ENCODE assay signal across 9 mouse cellular contexts in genomic region chr9:121846526-121847118, GRCm38 (mm10). TPM values are rescaled to one million over a fixed set of nuclear protein-coding genes. Genes with fewer than 3 reads are reported as not detected.
DNase-seq lines count a peak whose midpoint lies in the region; ATAC-seq and TF ChIP-seq lines count a peak whose summit lies in the region.
"Had no signal": no experiment of that assay in that cellular context is flagged by ENCODE, and none has a peak within 500 bp of the region (broad histone marks: within the 10 kb centered on the region; RNA-seq: fewer than 3 reads in every experiment).

No protein-coding gene starts in this region.

- ATAC-seq in liver, embryonic 14.5 days (ENCODE audit: insufficient read depth) = no peak
- peak; percentile 41; the same call in 1 of the 2 replicates for ATAC-seq in neural tube, embryonic 14.5 days (ENCODE audit: low read depth)

- no peak for DNase-seq in left cerebral cortex, adult 2 months (ENCODE audit: extremely low spot score in 1 of 2, low spot score in 2 of 2)
- no peak for DNase-seq in left cerebral cortex, adult 11 months (ENCODE audit: low spot score)
- DNase-seq in hindbrain, embryonic 10.5 days (ENCODE audit: low spot score) = peak; percentile 37
- no peak for DNase-seq in liver, embryonic 14.5 days (ENCODE audit: low read depth in 3 of 3, low spot score in 3 of 3)
- DNase-seq in gastrocnemius, postnatal 10 days = no peak
- DNase-seq in left cerebral cortex, adult 18-20 months (ENCODE audit: low spot score in 2 of 2) = no peak

- TF ChIP-seq CTCF in left cerebral cortex, adult 2 months (IDR thresholded peaks at IDR 0.05) = peak; percentile 65
- TF ChIP-seq CTCF in bone marrow macrophage, adult 2 months (IDR thresholded peaks at IDR 0.05; ENCODE audit: low read depth, low read length) = peak; percentile 74; the same call in 1 of the 2 replicates
- TF ChIP-seq CTCF in liver, embryonic 14.5 days (IDR thresholded peaks at IDR 0.05; ENCODE audit: low read depth) = peak; percentile 71

- no peak overlapping the region for H3K27ac ChIP-seq in left cerebral cortex, adult 2 months
- H3K27ac ChIP-seq in bone marrow macrophage, adult 2 months (ENCODE audit: insufficient read depth, low read depth, low read length) = no peak overlapping the region
- no peak overlapping the region for H3K27ac ChIP-seq in hindbrain, embryonic 10.5 days
- no peak overlapping the region for H3K27ac ChIP-seq in liver, embryonic 14.5 days
- no peak overlapping the region for H3K27ac ChIP-seq in neural tube, embryonic 14.5 days (ENCODE audit: low read depth, low read length)
- H3K27ac ChIP-seq: embryonic facial prominence, embryonic 15.5 days had no signal

- H3K36me3 ChIP-seq in hindbrain, embryonic 10.5 days = peaks cover 57% of the 10 kb centered on the region
- H3K36me3 ChIP-seq in liver, embryonic 14.5 days (replicated peaks; ENCODE audit: control insufficient read depth, insufficient read depth, low read depth) = peaks cover 15% of the 10 kb centered on the region
- H3K36me3 ChIP-seq in neural tube, embryonic 14.5 days (ENCODE audit: control insufficient read depth, insufficient read depth, low read length) = peaks cover 2% of the 10 kb centered on the region; the same call in 1 of the 2 replicates

- intact Hi-C loops in left cerebral cortex, adult 2 months (cut with DNase I) = loop anchor here (1.0 to 5.0 kb wide), 2 partner anchors 31 to 141 kb away; no protein-coding TSS in a partner anchor

- H3K27me3 ChIP-seq in hindbrain, embryonic 10.5 days (ENCODE audit: insufficient read depth, poor library complexity, severe bottlenecking) = no peaks in the 10 kb centered on the region
- H3K27me3 ChIP-seq in liver, embryonic 14.5 days (ENCODE audit: control insufficient read depth, insufficient read depth, low read length) = no peaks in the 10 kb centered on the region
- H3K27me3 ChIP-seq in neural tube, embryonic 14.5 days (ENCODE audit: control insufficient read depth, insufficient read depth, low read length) = no peaks in the 10 kb centered on the region
- H3K27me3 ChIP-seq: embryonic facial prominence, embryonic 15.5 days had no signal

- TF ChIP-seq POLR2A in bone marrow macrophage, adult 2 months (IDR thresholded peaks at IDR 0.05; ENCODE audit: borderline replicate concordance, low read depth, low read length) = no peak

- no peak overlapping the region for H3K4me3 ChIP-seq in left cerebral cortex, adult 2 months
- H3K4me3 ChIP-seq in bone marrow macrophage, adult 2 months (ENCODE audit: insufficient read depth, low read length) = no peak overlapping the region
- no peak overlapping the region for H3K4me3 ChIP-seq in hindbrain, embryonic 10.5 days
- no peak overlapping the region for H3K4me3 ChIP-seq in liver, embryonic 14.5 days (ENCODE audit: insufficient read depth in 1 of 2, low read depth in 2 of 2, low read length in 2 of 2)
- no peak overlapping the region for H3K4me3 ChIP-seq in neural tube, embryonic 14.5 days (ENCODE audit: low read depth, low read length)
- H3K4me3 ChIP-seq: embryonic facial prominence, embryonic 15.5 days had no signal

- peaks cover 4% of the 10 kb centered on the region; the same call in 1 of the 2 replicates for H3K9me3 ChIP-seq in hindbrain, embryonic 10.5 days
- no peaks in the 10 kb centered on the region for H3K9me3 ChIP-seq in liver, embryonic 14.5 days (ENCODE audit: control insufficient read depth, low read length)
- H3K9me3 ChIP-seq in neural tube, embryonic 14.5 days (ENCODE audit: control insufficient read depth, low read length) = no peaks in the 10 kb centered on the region
- H3K9me3 ChIP-seq: embryonic facial prominence, embryonic 15.5 days had no signal

- 0 out of 2 replicates have a peak, but pooled peaks cover 3% of the 10 kb centered on the region for H3K4me1 ChIP-seq in bone marrow macrophage, adult 2 months (ENCODE audit: control insufficient read depth, insufficient read depth, low read length)
- H3K4me1 ChIP-seq in hindbrain, embryonic 10.5 days (replicated peaks) = no peaks in the 10 kb centered on the region
- H3K4me1 ChIP-seq in liver, embryonic 14.5 days (replicated peaks; ENCODE audit: control insufficient read depth in 2 of 2, insufficient read depth in 2 of 2, low read length in 1 of 2) = 0 out of 4 replicates have a peak, but pooled peaks cover 0 to 3% of the 10 kb centered on the region in 2 experiments
- no peaks in the 10 kb centered on the region for H3K4me1 ChIP-seq in neural tube, embryonic 14.5 days (ENCODE audit: control insufficient read depth, insufficient read depth, low read length)
- H3K4me1 ChIP-seq: embryonic facial prominence, embryonic 15.5 days had no signal

- H3K9ac ChIP-seq in liver, embryonic 14.5 days (replicated peaks) = no peak overlapping the region
- H3K9ac ChIP-seq in neural tube, embryonic 14.5 days (replicated peaks; ENCODE audit: low read depth, low read length) = no peak overlapping the region
- H3K9ac ChIP-seq: embryonic facial prominence, embryonic 15.5 days had no signal

- H3K4me2 ChIP-seq in liver, embryonic 14.5 days (ENCODE audit: low read depth) = no peak overlapping the region
- H3K4me2 ChIP-seq in neural tube, embryonic 14.5 days (ENCODE audit: low read depth, low read length) = no peak overlapping the region
- H3K4me2 ChIP-seq: embryonic facial prominence, embryonic 15.5 days had no signal

- WGBS in hindbrain, embryonic 10.5 days = 54% methylated on average over 10 of the region's 10 CpGs
- WGBS in liver, embryonic 14.5 days (ENCODE audit: insufficient replicate concordance) = 32% methylated on average over 10 of the region's 10 CpGs
- 53% methylated on average over 10 of the region's 10 CpGs for WGBS in neural tube, embryonic 14.5 days

- TF ChIP-seq EP300 in liver, embryonic 14.5 days (IDR thresholded peaks at IDR 0.05; ENCODE audit: low read depth) = no peak

RNA-seq across cellular contexts. Expression of gene Ccdc13, which starts 7.4 kb away (rescaled TPM):
- 1 to 10 TPM; 5.7 to 6.2 TPM for total RNA-seq in left cerebral cortex, adult 2 months (2021)
- not detected in 2 replicates for polyA plus RNA-seq in bone marrow macrophage, adult 2 months (2012; ENCODE audit: insufficient read depth, insufficient read length, missing spikeins)
- 2.6 and 2.7 TPM in 2 replicates for polyA plus RNA-seq in hindbrain, embryonic 10.5 days (2016; fragmentation: Nextera tagmentation; extraction: Ambion mirVana)
- polyA plus RNA-seq in liver, embryonic 14.5 days (2012; rRNA removed) = not detected in 2 replicates
- not detected in 2 replicates for polyA plus RNA-seq in liver, embryonic 14.5 days (2014; fragmentation: Nextera tagmentation; extraction: Ambion mirVana)
- polyA plus RNA-seq in neural tube, embryonic 14.5 days (2014; fragmentation: Nextera tagmentation; extraction: Ambion mirVana) = 1.9 and 2.7 TPM in 2 replicates
- total RNA-seq in gastrocnemius, postnatal 10 days (2021) = under 1 TPM; 0.79 to 0.85 TPM
- 1 to 10 TPM; 5.1 to 6.1 TPM for total RNA-seq in left cerebral cortex, adult 18-20 months (2021)

RNA-seq across cellular contexts. Expression of gene Higd1a, which starts 11.5 kb away (rescaled TPM):
- total RNA-seq in left cerebral cortex, adult 2 months (2021) = 10 to 100 TPM; 90.3 to 93.7 TPM
- polyA plus RNA-seq in bone marrow macrophage, adult 2 months (2012; ENCODE audit: insufficient read depth, insufficient read length, missing spikeins) = 45.9 and 52.3 TPM in 2 replicates
- polyA plus RNA-seq in hindbrain, embryonic 10.5 days (2016; fragmentation: Nextera tagmentation; extraction: Ambion mirVana) = 201 and 236 TPM in 2 replicates
- polyA plus RNA-seq in liver, embryonic 14.5 days (2012; rRNA removed) = 12.9 and 20.8 TPM in 2 replicates
- polyA plus RNA-seq in liver, embryonic 14.5 days (2014; fragmentation: Nextera tagmentation; extraction: Ambion mirVana) = 97.4 and 119 TPM in 2 replicates
- 135 and 159 TPM in 2 replicates for polyA plus RNA-seq in neural tube, embryonic 14.5 days (2014; fragmentation: Nextera tagmentation; extraction: Ambion mirVana)
- 10 to 100 TPM; 75.4 to 98.1 TPM for total RNA-seq in gastrocnemius, postnatal 10 days (2021)
- total RNA-seq in left cerebral cortex, adult 18-20 months (2021) = 100 to 1,000 TPM in 1 of 2 experiments, 10 to 100 TPM in 1; 96.5 to 107 TPM

RNA-seq across cellular contexts. Expression of gene Ackr2, which starts 51.5 kb away (rescaled TPM):
- 1 to 10 TPM; 6.9 to 7.9 TPM for total RNA-seq in left cerebral cortex, adult 2 months (2021)
- not detected in 2 replicates for polyA plus RNA-seq in bone marrow macrophage, adult 2 months (2012; ENCODE audit: insufficient read depth, insufficient read length, missing spikeins)
- polyA plus RNA-seq in hindbrain, embryonic 10.5 days (2016; fragmentation: Nextera tagmentation; extraction: Ambion mirVana) = 0.51 and 0.89 TPM in 2 replicates
- polyA plus RNA-seq in liver, embryonic 14.5 days (2012; rRNA removed) = 0.07 and 0.08 TPM in 2 replicates
- polyA plus RNA-seq in liver, embryonic 14.5 days (2014; fragmentation: Nextera tagmentation; extraction: Ambion mirVana) = 0.20 and 0.37 TPM in 2 replicates
- 1.6 and 2.0 TPM in 2 replicates for polyA plus RNA-seq in neural tube, embryonic 14.5 days (2014; fragmentation: Nextera tagmentation; extraction: Ambion mirVana)
- 1 to 10 TPM; 1.6 to 2.2 TPM for total RNA-seq in gastrocnemius, postnatal 10 days (2021)
- 1 to 10 TPM; 5.9 to 9.5 TPM for total RNA-seq in left cerebral cortex, adult 18-20 months (2021)

RNA-seq across cellular contexts. Expression of gene Hhatl, which starts 54.3 kb away (rescaled TPM):
- total RNA-seq in left cerebral cortex, adult 2 months (2021) = 10 to 100 TPM; 20.0 to 21.3 TPM
- not detected in 2 replicates for polyA plus RNA-seq in bone marrow macrophage, adult 2 months (2012; ENCODE audit: insufficient read depth, insufficient read length, missing spikeins)
- not detected in 2 replicates for polyA plus RNA-seq in hindbrain, embryonic 10.5 days (2016; fragmentation: Nextera tagmentation; extraction: Ambion mirVana)
- 0.05 TPM in 1 of 2 replicates, not detected in the other for polyA plus RNA-seq in liver, embryonic 14.5 days (2012; rRNA removed)
- polyA plus RNA-seq in liver, embryonic 14.5 days (2014; fragmentation: Nextera tagmentation; extraction: Ambion mirVana) = not detected in 2 replicates
- polyA plus RNA-seq in neural tube, embryonic 14.5 days (2014; fragmentation: Nextera tagmentation; extraction: Ambion mirVana) = 0.26 and 0.40 TPM in 2 replicates
- total RNA-seq in gastrocnemius, postnatal 10 days (2021) = 100 to 1,000 TPM; 256 to 285 TPM
- total RNA-seq in left cerebral cortex, adult 18-20 months (2021) = 10 to 100 TPM; 15.4 to 25.0 TPM
